Mouse (Mus musculus) adipose tissue, adult 10 weeks (tissue): Measurements from ENCODE around the gene Celf1. TPM values are rescaled to one million over a fixed set of nuclear protein-coding genes. Genes with fewer than 3 reads are reported as not detected.

Source experiments
- polyA plus RNA-seq: library from polyadenylated mRNA; stranded (reverse); fragments of 350-450 nt; fragmentation: Illumina TruSeq; extraction: RNeasy Lipid Tissue Mini Kit (QIAGEN cat#74804); gene quantifications from one replicate; pipeline ENCODE4 v1.2.3, GENCODE M21; 2014; ENCODE audit warnings: low read depth, low replicate concordance

The Celf1 gene
- 47.5 TPM for polyA plus RNA-seq

DNA sequence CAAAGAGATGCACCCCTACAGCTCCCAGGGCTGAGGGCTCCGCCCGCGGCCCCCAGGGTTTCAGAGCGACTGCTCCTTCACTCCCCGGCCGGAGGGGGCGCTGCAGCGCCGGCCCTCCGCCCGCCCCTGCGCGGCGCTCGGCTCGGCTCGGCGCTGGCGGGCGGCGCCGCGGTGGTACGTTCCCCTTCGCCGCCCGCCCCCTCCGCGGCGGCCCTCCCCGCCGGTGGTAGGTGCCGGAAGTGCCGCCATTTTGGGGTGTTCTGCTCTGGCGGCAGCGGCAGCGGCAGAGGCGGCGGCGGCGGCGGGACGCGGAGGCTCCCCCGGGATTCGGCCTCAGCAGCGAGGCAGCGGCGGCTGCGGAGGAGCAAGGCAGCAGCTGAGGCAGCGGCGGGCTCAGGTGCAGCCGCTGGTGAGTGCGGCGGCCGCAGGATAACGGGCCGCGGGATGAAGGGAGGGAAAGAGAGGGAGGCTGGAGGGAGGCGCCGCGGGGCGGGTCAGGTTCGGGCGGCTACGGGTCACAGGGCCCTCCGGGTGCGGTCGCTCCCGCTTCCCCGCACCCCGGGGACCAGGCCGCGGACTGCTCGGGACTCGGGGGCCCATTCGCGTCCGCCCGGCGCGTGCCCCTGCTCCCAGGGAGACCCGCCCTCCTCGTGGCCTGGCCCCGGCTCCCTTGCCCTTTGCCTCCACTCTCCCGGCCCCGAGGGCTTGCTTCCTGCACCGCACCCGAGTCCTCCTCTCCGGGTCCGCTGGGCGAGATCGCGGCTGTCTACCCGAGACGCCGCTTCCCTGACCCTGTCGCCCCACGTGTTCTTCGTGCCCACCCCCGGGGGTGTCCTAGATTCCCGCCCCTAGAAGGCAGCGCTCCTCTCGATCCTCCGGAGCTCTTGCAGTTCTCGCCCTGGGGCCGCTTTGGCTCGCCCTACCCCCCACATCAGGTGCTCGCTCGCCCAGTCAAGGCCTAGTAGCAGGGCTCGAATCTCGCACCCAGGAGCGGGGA, at the start of gene Celf1:
Gene Celf1, plus strand, starts transcription at position 150 of the 997 bp plus-strand sequence.

GRCm38 (mm10) chr2:90904076-90904855, 35.9 kb upstream of the Celf1 start, which contains the start of the genes Kbtbd4 and Ndufs3:
Gene Kbtbd4, plus strand, starts transcription at chr2:90904740.
Gene Ndufs3, minus strand, starts transcription at chr2:90904827.

DNA sequence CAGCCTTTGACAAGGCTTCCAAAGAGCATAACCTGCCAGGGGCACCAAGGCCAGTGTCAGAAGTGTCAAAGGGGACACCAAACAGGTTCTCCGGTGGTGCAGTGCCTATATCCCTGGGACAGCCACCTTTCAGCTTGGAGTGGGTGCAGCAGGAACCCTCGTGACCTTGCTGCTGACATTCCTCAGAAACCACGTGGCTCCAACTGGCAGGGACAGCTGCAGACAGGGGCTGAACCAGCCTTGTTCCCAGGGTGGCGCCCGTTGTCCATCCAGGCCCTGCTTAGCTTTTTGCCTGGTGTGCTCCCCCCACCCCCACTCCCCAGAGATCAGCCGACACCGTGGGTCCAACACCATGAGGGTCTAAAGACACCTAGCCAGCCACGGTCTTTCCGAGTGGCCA, 95.2 kb downstream of the Celf1 start, which contains the start of gene Rapsn:
Gene Rapsn, plus strand, starts transcription at position 236 of the 400 bp plus-strand sequence.

GRCm38 (mm10) chr2:91053934-91054382, 113.8 kb downstream of the Celf1 start, which contains the start of gene Psmc3:
Gene Psmc3, plus strand, starts transcription at chr2:91054009.

Other genes starting within 250 kb of the Celf1 start
- gene Fnbp4, start 195.0 kb upstream of the Celf1 start, polyA plus RNA-seq: 58.7 TPM
- 2.7 TPM for gene Agbl2, start 157.7 kb upstream of the Celf1 start, polyA plus RNA-seq
- 140 TPM for gene Mtch2, start 93.2 kb upstream of the Celf1 start, polyA plus RNA-seq
- 8.5 TPM for gene C1qtnf4, start 54.5 kb upstream of the Celf1 start, polyA plus RNA-seq
- gene Kbtbd4, start 35.6 kb upstream of the Celf1 start, polyA plus RNA-seq: 15.2 TPM
- 156 TPM for gene Ndufs3, start 35.6 kb upstream of the Celf1 start, polyA plus RNA-seq
- not detected for gene Rapsn, start 95.2 kb downstream of the Celf1 start, polyA plus RNA-seq
- gene Psmc3, start 113.6 kb downstream of the Celf1 start, polyA plus RNA-seq: 158 TPM
- 41.0 TPM for gene Slc39a13, start 130.0 kb downstream of the Celf1 start, polyA plus RNA-seq
- gene Spi1, start 142.0 kb downstream of the Celf1 start, polyA plus RNA-seq: 15.1 TPM
- gene Mybpc3, start 177.8 kb downstream of the Celf1 start, polyA plus RNA-seq: 0.09 TPM
- gene Madd, start 243.5 kb downstream of the Celf1 start, polyA plus RNA-seq: 23.2 TPM